Mouse (Mus musculus): ENCODE data around the gene Tcp11l2.

DNA sequence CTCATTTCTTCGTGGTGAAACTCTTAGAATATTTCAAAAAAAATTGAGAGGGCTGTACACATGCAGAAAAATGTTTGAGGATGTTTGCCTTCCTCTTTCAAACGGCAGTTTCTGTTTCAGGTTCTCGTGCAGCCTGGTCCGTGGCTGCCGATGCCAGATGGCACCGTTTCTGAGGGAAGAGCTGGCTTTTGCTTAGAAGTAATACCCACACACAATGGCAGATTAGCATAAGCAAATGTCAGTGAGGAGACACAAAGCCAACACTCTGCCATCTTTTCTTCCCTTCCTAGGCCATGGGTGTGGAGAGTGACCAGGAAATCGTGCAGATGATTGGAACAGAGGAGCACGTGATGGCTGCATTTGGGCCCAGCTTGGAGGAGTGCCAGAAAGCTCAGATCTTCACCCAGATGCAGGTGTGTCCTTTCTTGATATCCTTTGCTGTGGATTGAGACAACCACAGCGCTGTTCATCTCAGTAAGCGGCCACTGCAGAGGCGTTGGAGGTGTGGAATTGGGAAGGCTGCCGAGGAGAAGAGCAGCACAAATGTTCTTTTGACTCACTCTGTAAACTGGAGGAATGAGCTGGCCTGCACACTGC, 70.2 kb downstream of the Tcp11l2 start:
- TF ChIP-seq CTCF (conservative IDR thresholded peaks at IDR 0.05; ENCODE audit: insufficient read depth, insufficient read length, low read depth, low read length) (no peak), POLR2A (IDR thresholded peaks at IDR 0.05; ENCODE audit: low read depth, low read length) (no peak)

Measured in kidney, adult 2 months (tissue).